Mouse (Mus musculus) stomach, embryonic 16.5 days (tissue): Measurements from ENCODE around the gene Spock1. TPM values are rescaled to one million over a fixed set of nuclear protein-coding genes. Genes with fewer than 3 reads are reported as not detected.

Experiments
- ATAC-seq: fragments of 200-750 bp; cut with Nextera tagmentation; 2 replicates; pipeline ENCODE4 v1.8.0; 2017; ENCODE audit warnings: moderate number of reproducible peaks, moderate TSS enrichment; ENCODE audit not compliant: insufficient read depth, low FRiP score
- H3K27ac ChIP-seq: fragments of 300-500 bp; sonication (generic); 2 replicates; pipeline ENCODE4 v1.5.1; 2014; ENCODE audit warnings: low read length
- H3K27me3 ChIP-seq: fragments of 300-500 bp; sonication (generic); 2 replicates; pipeline ENCODE4 v1.6.1; 2014; ENCODE audit warnings: low read length, control low read depth, mixed read lengths; ENCODE audit not compliant: control insufficient read depth, insufficient read depth
- H3K36me3 ChIP-seq: fragments of 300-500 bp; sonication (generic); 2 replicates; pipeline ENCODE4 v1.6.1; 2014; ENCODE audit warnings: low read length; ENCODE audit not compliant: control insufficient read depth, insufficient read depth
- H3K4me1 ChIP-seq: fragments of 300-500 bp; sonication (generic); 2 replicates; pipeline ENCODE4 v1.6.1; 2014; ENCODE audit warnings: low read length, control low read depth, mixed read lengths; ENCODE audit not compliant: control insufficient read depth, insufficient read depth
- H3K4me2 ChIP-seq: fragments of 300-500 bp; sonication (generic); 2 replicates; pipeline ENCODE4 v1.6.1; 2014; ENCODE audit warnings: low read depth, low read length, mixed read lengths
- H3K4me3 ChIP-seq: fragments of 300-500 bp; sonication (generic); replicated peaks from 2 replicates; pipeline ENCODE4 v1.5.1; 2014; ENCODE audit warnings: mild to moderate bottlenecking, low read length
- H3K9ac ChIP-seq: fragments of 300-500 bp; sonication (generic); 2 replicates; pipeline ENCODE4 v1.6.1; 2014; ENCODE audit warnings: low read length
- H3K9me3 ChIP-seq: fragments of 300-500 bp; sonication (generic); replicated peaks from 2 replicates; pipeline ENCODE4 v1.6.1; 2016; ENCODE audit warnings: low read length, control low read depth; ENCODE audit not compliant: control insufficient read depth
- WGBS: fragments of 180-500 bp; shearing (Covaris S2); extraction: QIAGEN DNeasy Blood & Tissue Kit; methylation state at CpG from one replicate; pipeline ENCODE4 v1.1.7; 2014; 5-methylcytosine and 5-hydroxymethylcytosine counted together
- polyA plus RNA-seq: library from polyadenylated mRNA; unstranded; fragments of >200 nt; fragmentation: Nextera tagmentation; extraction: Ambion mirVana; gene quantifications from 2 replicates; pipeline ENCODE4 v1.2.1, GENCODE M21; 2015

The Spock1 gene
- polyA plus RNA-seq, 1 experiment from 2014 or later, result 2.8 TPM

DNA sequence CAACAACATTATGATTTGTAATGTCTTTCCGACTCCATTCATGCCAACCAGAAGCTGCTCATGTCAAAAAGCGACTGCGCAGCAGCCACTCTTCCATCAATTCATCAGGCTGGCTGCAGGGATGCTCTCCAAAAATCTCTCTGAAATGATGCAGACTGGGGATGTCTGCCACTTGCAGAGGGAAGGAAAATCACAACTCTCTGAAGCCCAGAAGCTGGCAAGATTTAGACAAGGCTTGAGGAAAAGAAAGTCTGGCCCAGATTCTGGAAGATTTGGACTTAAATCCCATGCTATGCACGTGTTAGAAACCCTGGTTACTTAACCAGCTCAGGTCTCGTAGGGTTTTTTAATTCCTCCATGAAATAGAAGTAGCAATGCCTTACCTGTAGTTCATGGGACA lies 269.3 kb downstream of the Spock1 start:
- Histone ChIP-seq H3K27ac (no peak overlapping the region), H3K4me3 (no peak overlapping the region), H3K27me3 (no peaks in the 10 kb centered on the region), H3K9me3 (no peaks in the 10 kb centered on the region), H3K9ac (no peak overlapping the region), H3K4me2 (no peak overlapping the region), H3K4me1 (no peaks in the 10 kb centered on the region), H3K36me3 (no peaks in the 10 kb centered on the region)
- WGBS, result 79% methylated on average over 5 of the region's 5 CpGs
- no peak for ATAC-seq

- ATAC-seq, result no peak
- Histone ChIP-seq H3K36me3 (no peaks in the 10 kb centered on the region), H3K4me2 (no peak overlapping the region), H3K4me3 (no peak overlapping the region), H3K4me1 (no peaks in the 10 kb centered on the region), H3K9me3 (no peaks in the 10 kb centered on the region), H3K9ac (no peak overlapping the region), H3K27ac (no peak overlapping the region), H3K27me3 (no peaks in the 10 kb centered on the region)
- WGBS, result 86% methylated on average over 15 of the region's 15 CpGs
Observed at GRCm38 (mm10) chr13:57637606-57638132, 270.5 kb downstream of the Spock1 start.

GRCm38 (mm10) chr13:57637080-57637572 lies 271.0 kb downstream of the Spock1 start:
- WGBS, result 83% methylated on average over 10 of the region's 10 CpGs
- no peaks in the 10 kb centered on the region for H3K27me3 ChIP-seq
- H3K4me3 ChIP-seq, result no peak overlapping the region
- H3K27ac ChIP-seq, result no peak overlapping the region
- no peak for ATAC-seq
- H3K9me3 ChIP-seq, result no peaks in the 10 kb centered on the region
- H3K4me2 ChIP-seq, result no peak overlapping the region
- H3K9ac ChIP-seq, result no peak overlapping the region
- H3K4me1 ChIP-seq, result no peaks in the 10 kb centered on the region
- no peaks in the 10 kb centered on the region for H3K36me3 ChIP-seq

- Histone ChIP-seq H3K4me3 (no peak overlapping the region), H3K9ac (no peak overlapping the region), H3K27me3 (no peaks in the 10 kb centered on the region), H3K4me1 (no peaks in the 10 kb centered on the region), H3K9me3 (no peaks in the 10 kb centered on the region), H3K36me3 (no peaks in the 10 kb centered on the region), H3K27ac (no peak overlapping the region), H3K4me2 (no peak overlapping the region)
- WGBS, result 73% methylated on average over 10 of the region's 10 CpGs
- ATAC-seq, result no peak
Observed at GRCm38 (mm10) chr13:57636196-57637015, 271.7 kb downstream of the Spock1 start.

GRCm38 (mm10) chr13:57630532-57630931 lies 277.6 kb downstream of the Spock1 start:
- WGBS, result 83% methylated on average over 4 of the region's 4 CpGs
- Histone ChIP-seq H3K27ac (no peak overlapping the region), H3K4me3 (no peak overlapping the region), H3K36me3 (no peaks in the 10 kb centered on the region), H3K9ac (no peak overlapping the region), H3K27me3 (no peaks in the 10 kb centered on the region), H3K9me3 (no peaks in the 10 kb centered on the region), H3K4me2 (no peak overlapping the region), H3K4me1 (no peaks in the 10 kb centered on the region)
- no peak for ATAC-seq

GRCm38 (mm10) chr13:57628218-57628617 lies 279.9 kb downstream of the Spock1 start:
- Histone ChIP-seq H3K4me2 (no peak overlapping the region), H3K4me3 (no peak overlapping the region), H3K9ac (no peak overlapping the region), H3K27me3 (no peaks in the 10 kb centered on the region), H3K4me1 (no peaks in the 10 kb centered on the region), H3K36me3 (no peaks in the 10 kb centered on the region), H3K9me3 (no peaks in the 10 kb centered on the region), H3K27ac (no peak overlapping the region)
- WGBS, result 56% methylated on average over 8 of the region's 8 CpGs
- ATAC-seq, result no peak

DNA sequence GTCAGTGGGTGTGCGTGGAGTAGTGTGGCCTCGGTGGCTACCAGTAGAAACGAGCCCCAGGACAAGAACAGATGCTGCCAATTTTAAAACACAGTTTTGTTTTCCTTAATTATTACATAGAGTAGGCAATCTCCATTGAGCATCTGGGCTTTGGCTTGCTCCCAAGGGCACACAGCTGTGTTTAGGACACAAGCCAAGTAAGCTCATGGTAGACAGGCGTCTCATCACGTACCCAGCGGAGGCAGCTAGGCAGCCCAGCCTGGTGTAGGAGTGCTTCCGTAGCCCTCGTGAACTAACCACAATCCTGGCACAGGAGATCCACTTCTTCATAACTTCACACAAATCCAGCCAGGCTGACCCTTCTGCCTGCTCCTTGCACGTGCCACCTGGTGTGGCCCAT lies 281.7 kb downstream of the Spock1 start:
- Histone ChIP-seq H3K4me3 (no peak overlapping the region), H3K36me3 (no peaks in the 10 kb centered on the region), H3K4me2 (no peak overlapping the region), H3K9me3 (0 out of 2 replicates have a peak, but pooled peaks cover 3% of the 10 kb centered on the region), H3K27me3 (no peaks in the 10 kb centered on the region), H3K27ac (no peak overlapping the region), H3K9ac (no peak overlapping the region), H3K4me1 (no peaks in the 10 kb centered on the region)
- no peak for ATAC-seq
- 80% methylated on average over 9 of the region's 9 CpGs for WGBS

GRCm38 (mm10) chr13:57623909-57624481 lies 284.1 kb downstream of the Spock1 start:
- Histone ChIP-seq H3K4me3 (no peak overlapping the region), H3K4me1 (no peaks in the 10 kb centered on the region), H3K9ac (no peak overlapping the region), H3K27me3 (no peaks in the 10 kb centered on the region), H3K4me2 (no peak overlapping the region), H3K27ac (no peak overlapping the region), H3K36me3 (no peaks in the 10 kb centered on the region), H3K9me3 (0 out of 2 replicates have a peak, but pooled peaks cover 3% of the 10 kb centered on the region)
- 54% methylated on average over 7 of the region's 7 CpGs for WGBS
- no peak for ATAC-seq

DNA sequence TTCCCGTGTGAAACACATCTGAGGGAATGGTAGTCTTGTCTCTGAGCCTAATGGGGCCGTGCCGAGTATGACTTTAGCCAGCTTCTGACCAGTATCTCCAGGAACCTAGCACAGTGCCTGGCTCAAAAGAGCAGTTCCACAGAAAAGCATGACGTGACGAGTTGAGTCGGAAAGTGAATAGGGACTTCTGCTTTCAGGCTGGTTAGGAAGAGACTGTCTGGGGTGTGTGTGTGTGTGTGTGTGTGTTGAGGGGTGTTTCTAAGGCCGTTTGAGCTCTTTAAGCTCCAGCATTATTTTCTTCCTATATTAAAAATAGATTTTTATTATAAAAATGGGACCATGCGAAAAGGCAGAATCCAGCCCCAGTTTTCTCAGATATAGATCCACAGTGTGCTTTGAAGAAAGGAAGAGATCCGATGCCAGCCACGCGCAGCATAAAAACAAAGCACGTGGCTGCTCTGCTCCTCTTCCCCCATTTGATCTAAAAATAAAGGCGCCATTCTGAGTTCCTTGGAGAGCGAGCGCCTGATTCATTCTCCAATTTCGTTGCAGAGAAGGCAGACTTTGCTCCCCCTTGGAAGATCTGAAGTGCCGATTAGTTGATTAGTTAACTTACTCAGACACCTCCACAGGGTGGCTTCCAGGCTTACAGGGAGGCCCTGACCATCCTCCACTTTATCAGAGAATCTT lies 288.9 kb downstream of the Spock1 start:
- no peak for ATAC-seq
- 76% methylated on average over 17 of the region's 17 CpGs for WGBS

More for the DNA sequence above, 288.9 kb downstream of the Spock1 start:
- Histone ChIP-seq H3K36me3 (no peaks in the 10 kb centered on the region), H3K27ac (no peak overlapping the region), H3K9ac (no peak overlapping the region), H3K27me3 (no peaks in the 10 kb centered on the region), H3K4me2 (no peak overlapping the region), H3K9me3 (0 out of 2 replicates have a peak, but pooled peaks cover 3% of the 10 kb centered on the region), H3K4me3 (no peak overlapping the region), H3K4me1 (no peaks in the 10 kb centered on the region)
